Mouse (Mus musculus) telencephalon, adult 2 months (tissue): ENCODE data around the gene Zfp300.

Experiments used
- DNase-seq: peaks from one replicate; pipeline ENCODE4 v3.0.0-alpha.2; 2011; ENCODE audit warnings: low read depth, low spot score

The Zfp300 gene

DNA sequence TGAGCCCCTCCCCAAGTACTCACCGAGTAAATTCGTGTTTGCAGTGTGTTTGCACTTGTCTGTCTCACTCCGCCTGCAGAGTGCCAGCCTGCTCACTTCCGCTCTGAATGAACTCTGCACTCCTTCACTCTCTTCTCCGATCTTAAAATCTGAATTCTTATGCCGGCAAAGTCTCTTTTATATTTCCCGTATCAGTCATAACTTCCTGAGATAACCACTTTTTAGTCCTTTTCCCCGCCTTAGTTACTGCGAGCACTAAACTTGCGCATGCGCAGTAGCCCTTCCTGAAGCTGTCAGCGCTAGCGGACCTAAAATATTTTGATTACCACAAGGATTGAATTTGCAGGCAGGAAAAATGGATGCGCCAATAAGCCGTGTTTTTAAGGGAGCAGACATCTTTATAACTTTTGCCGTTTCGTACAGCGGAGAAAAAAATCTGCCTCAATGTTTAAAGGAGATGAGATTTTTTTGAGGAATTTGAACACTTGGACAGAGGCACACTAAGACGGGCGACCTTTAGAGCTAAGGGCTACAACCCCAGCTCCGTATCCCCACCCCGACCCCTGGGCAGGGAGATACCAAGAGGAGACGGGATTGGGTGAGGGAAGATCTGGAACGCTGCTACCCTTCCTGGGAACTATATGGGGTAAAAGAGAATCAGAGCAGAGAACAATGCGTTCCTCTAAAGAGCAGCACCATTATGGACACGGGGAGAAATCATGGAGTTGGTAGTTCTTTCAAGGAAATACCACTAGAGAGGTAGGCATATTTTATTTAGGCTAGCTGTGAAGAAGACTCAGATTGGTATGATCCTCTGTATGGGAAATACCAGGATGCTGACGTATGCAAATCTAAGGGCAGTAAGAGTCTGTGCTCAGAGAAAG is at the start of gene Zfp300:
Gene Zfp300 (minus strand): TSS at position 545 of the 884 bp plus-strand sequence.
- DNase-seq: peak; percentile 79

DNA sequence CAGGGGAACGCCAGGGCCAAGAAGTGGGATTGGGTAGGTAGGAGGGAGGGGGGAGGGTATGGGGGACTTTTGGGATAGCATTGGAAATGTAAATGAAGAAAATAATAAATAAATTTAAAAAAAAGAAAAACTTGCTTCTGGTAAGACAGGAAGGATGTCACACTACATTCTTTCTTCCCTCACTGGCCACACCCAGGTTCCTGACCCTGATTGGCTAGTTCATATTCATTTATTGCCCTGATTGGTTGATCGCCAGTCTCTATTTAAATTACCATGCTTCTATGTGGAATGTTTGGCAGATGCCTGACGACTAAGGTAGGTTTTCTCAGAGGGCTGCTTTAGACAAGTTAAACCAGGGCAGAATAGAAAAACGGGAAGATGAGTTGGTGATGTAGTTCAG is 26.2 kb upstream of the Zfp300 start, which contains the start of gene Ssxa1:
Gene Ssxa1 (plus strand): TSS at position 301 of the 400 bp plus-strand sequence.
- DNase-seq: no peak

DNA sequence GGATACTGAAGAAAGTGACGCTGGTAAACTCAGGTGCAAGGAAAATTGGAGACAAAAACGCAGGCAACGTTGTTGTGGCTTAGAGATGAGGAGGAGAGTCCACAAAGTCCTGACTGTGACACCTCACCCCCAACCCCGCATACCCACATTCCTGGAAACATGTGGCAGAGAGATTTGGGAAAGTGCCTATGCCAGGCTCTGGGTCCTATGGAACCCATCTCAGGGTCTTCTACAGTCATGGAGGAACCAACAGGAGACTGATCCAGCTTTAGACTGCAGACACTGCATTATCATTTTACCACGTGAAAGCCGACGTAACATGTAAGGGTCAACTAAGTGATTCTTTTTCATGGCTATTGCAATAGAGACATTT is 526 bp upstream of the Zfp300 start:
- no peak for DNase-seq

DNA sequence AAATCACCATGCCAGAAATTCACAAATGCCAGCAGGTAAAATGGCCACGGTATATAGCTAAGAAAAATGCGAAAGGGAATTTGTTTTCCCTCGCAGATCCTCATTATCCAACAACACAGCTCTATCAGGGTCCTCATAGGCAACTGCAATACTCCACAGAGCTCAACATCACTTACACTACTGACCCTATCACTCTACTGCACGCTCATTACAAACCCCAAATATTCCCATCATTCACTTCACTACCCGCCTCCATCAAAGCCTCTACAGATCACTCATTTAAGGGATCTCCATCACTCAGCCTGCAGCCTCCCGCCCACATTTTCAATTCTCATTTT is 713 bp downstream of the Zfp300 start:
- DNase-seq: no peak

DNA sequence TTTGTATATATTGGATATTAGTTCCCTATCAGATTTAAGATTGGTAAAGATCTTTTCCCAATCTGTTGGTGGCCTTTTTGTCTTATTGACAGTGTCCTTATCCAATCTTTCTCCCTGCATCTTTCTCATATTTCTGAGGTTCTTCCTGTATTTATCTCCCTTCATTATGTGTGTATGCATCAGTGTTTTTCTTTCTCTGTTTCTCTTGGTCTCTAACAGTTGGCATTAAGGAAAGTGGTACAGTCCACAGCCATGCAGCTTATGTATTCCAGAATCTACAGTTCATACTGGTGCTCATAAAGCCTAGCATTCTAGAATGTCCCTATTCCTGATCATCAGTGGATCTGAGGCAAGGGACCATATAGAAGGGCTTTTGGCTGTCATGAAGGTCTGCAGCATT is 21.2 kb downstream of the Zfp300 start, which contains the start of gene Spaca5:
Gene Spaca5 (plus strand): TSS at position 301 of the 400 bp plus-strand sequence.
- no peak for DNase-seq

DNA sequence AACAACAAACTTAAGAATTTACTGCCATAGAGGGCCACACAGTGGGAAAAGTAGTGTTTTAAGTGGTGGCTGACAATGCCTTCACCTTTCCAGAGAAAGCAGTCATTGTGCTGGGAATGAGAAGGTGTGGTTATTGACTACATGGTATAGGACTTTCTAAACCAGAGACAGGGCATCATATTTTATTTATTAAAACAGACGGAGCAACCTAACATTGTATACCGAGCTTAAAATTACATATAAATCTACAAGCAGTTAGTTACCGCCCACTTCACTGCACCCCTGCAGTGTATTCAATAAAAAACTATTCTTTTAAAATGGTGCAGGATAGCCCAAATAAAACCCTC is 26.8 kb downstream of the Zfp300 start:
- DNase-seq: no peak

DNA sequence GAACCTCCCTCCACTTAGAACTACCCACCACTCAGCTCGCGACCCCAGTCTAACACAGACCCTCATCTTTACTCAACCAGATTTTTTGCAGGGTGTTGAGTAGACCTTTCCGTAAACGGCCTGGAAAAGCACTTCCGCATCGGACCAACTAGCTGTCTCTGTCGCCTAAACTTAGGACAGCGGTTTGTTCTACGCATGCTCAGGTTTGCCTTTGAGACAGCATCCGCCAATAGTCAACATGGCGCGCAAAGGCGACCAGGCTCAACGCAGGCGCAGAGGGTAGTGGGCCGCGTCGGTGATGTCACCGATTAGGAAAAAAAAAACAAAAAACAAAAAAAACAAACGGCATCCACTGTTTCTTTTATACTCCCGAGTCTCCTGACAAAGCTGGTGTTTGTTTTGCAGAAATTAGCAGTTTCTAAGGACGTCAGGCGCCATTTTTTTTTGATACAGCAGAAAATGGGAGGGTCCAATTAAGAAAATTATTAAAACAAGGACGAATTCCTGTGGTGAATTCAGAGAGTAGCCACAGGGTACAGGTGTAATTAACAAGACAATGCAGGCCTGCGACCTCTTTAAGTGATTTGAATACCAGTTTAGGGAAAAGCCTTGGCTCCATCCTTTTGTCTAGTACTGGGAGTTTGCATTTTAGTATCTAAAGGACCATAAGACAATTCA is 27.3 kb downstream of the Zfp300 start, which contains the start of gene Zfp182:
Gene Zfp182 (minus strand): TSS at position 451 of the 678 bp plus-strand sequence.
- DNase-seq: peak; percentile 78

DNA sequence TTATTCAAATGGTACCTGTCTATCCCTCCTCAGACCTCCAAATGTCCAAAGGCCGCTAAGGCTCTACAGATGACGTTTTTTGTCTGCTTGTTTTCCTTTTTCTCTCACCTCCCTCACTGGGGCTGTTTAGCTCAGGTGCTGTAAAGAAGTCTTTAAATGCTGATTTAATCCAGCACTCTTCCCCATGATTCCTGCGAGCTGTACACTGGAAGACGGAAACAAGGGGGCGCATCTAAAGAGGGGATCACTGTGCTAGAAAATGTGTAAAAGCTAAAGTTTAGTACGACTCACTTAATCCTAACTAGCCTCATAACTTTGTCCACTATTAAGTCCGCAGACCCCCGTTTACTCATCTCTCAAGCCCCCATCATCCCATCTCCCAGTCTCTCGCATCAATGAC is 27.9 kb downstream of the Zfp300 start:
- DNase-seq: no peak
